Mouse (Mus musculus) hindbrain, embryonic 10.5 days (tissue): ENCODE measurements around the gene Traf3ip3. TPM values are rescaled to one million over a fixed set of nuclear protein-coding genes. Genes with fewer than 3 reads are reported as not detected.

Source experiments
- DNase-seq: peaks from one replicate; pipeline ENCODE4 v3.0.0-alpha.2; 2017; ENCODE audit warnings: low spot score
- H3K27ac ChIP-seq: fragments of 300-500 bp; sonication (generic); 2 replicates; pipeline ENCODE4 v1.5.1; 2016; ENCODE audit warnings: mild to moderate bottlenecking, moderate library complexity
- H3K27me3 ChIP-seq: fragments of 300-500 bp; sonication (generic); 2 replicates; pipeline ENCODE4 v1.6.1; 2016; ENCODE audit warnings: mild to moderate bottlenecking; ENCODE audit not compliant: poor library complexity, insufficient read depth, severe bottlenecking
- H3K36me3 ChIP-seq: fragments of 300-500 bp; sonication (generic); 2 replicates; pipeline ENCODE4 v1.6.1; 2016; ENCODE audit warnings: mild to moderate bottlenecking, moderate library complexity
- H3K4me1 ChIP-seq: fragments of 300-500 bp; sonication (generic); replicated peaks from 2 replicates; pipeline ENCODE4 v1.6.1; 2016; ENCODE audit warnings: mild to moderate bottlenecking
- H3K4me3 ChIP-seq: fragments of 300-500 bp; sonication (generic); 2 replicates; pipeline ENCODE4 v1.5.1; 2016; ENCODE audit warnings: mild to moderate bottlenecking, moderate library complexity
- H3K9me3 ChIP-seq: fragments of 300-500 bp; sonication (generic); 2 replicates; pipeline ENCODE4 v1.6.1; 2016; ENCODE audit warnings: mild to moderate bottlenecking, moderate library complexity
- WGBS: fragments of 180-500 bp; shearing (Covaris S2); methylation state at CpG from one replicate; pipeline ENCODE4 v1.1.7; 2016; 5-methylcytosine and 5-hydroxymethylcytosine counted together
- polyA plus RNA-seq: library from polyadenylated mRNA; unstranded; fragments of >200 nt; fragmentation: Nextera tagmentation; extraction: Ambion mirVana; gene quantifications from 2 replicates; pipeline ENCODE4 v1.2.1, GENCODE M21; 2016

Gene Traf3ip3
- polyA plus RNA-seq, 1 experiment from 2014 or later: 1.8 TPM

DNA sequence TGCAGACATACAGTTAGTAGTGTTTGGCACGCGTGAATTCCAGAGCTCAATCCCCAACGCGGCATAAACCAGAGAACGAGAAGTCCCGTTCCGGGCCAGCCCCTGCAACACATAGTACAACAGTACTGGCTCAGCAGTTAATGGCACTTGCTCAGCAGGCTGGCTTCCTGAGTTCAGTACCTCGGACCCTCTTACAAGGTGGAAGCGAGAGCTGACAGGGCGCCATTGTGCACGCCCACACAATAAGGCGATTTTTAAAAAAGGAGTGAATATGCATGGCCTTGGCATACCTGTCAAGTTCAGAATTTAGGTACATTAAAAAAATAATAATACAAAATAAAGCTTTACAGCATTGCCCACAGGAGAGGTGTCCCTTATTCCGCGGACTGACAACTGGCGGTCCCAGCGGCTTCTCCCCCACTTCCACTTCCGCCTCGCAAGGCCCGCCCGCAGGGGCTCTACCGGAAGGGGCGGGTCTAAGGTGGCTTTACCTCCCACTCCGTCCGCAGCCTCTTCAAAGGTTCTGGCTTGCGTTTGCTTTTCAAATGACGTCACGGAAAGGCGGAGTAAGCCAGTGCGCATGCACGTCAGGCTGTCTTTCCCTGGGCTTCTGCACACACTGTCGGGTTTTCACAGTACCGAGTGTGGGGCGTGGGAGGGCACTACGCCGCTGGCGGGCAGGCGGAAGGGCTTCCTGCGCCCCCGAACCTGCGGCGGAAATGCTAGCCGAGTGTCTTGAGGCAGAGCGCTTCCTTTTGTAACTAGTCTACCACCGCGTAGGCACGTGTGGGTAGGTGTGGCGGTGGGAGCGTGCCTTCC lies 28.3 kb downstream of the Traf3ip3 start:
- H3K4me3 ChIP-seq: peak overlapping the region; percentile 87
- no peaks in the 10 kb centered on the region for H3K36me3 ChIP-seq
- WGBS: 2% methylated on average over 48 of the region's 48 CpGs
- DNase-seq: peak; percentile 98
- H3K9me3 ChIP-seq: no peaks in the 10 kb centered on the region
- no peaks in the 10 kb centered on the region for H3K27me3 ChIP-seq
- peaks cover 29% of the 10 kb centered on the region for H3K4me1 ChIP-seq
- peak overlapping the region; percentile 92 for H3K27ac ChIP-seq

GRCm38 (mm10) chr1:193169856-193170255 lies 31.6 kb downstream of the Traf3ip3 start:
- Histone ChIP-seq H3K36me3 (no peaks in the 10 kb centered on the region), H3K27me3 (no peaks in the 10 kb centered on the region), H3K4me3 (no peak overlapping the region), H3K4me1 (peaks cover 26% of the 10 kb centered on the region), H3K27ac (no peak overlapping the region), H3K9me3 (no peaks in the 10 kb centered on the region)
- WGBS: 86% methylated on average over 2 of the region's 2 CpGs
- no peak for DNase-seq

DNA sequence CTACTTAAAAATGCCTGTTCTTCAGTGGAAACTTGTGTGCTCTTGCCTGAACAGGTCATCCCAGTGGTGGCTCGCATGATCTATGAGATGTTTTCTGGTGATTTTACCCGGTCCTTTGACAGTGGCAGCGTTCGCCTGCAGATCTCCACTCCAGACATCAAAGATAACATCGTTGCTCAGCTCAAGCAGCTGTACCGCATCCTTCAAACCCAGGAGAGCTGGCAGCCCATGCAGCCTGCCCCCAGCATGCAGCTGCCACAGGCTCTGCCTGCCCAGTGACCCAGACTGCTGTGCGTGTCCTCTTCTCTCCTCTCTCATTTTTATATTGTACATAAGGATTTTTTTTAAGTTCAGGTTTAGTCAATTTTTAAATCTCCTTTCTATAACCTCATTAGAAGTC lies 32.3 kb downstream of the Traf3ip3 start:
- no peak for DNase-seq
- Histone ChIP-seq H3K4me3 (no peak overlapping the region), H3K27me3 (no peaks in the 10 kb centered on the region), H3K4me1 (peaks cover 23% of the 10 kb centered on the region), H3K9me3 (no peaks in the 10 kb centered on the region), H3K27ac (no peak overlapping the region), H3K36me3 (no peaks in the 10 kb centered on the region)
- 88% methylated on average over 7 of the region's 7 CpGs for WGBS

GRCm38 (mm10) chr1:193167746-193168145 lies 33.8 kb downstream of the Traf3ip3 start, which contains the start of gene A130010J15Rik:
Gene A130010J15Rik, plus strand, starts transcription at chr1:193168046.
- 91% methylated on average over 3 of the region's 3 CpGs for WGBS
- H3K4me3 ChIP-seq: no peak within 1 kb of the TSS
- peaks cover 13% of the 10 kb centered on the region for H3K4me1 ChIP-seq

GRCm38 (mm10) chr1:193160317-193161032 lies 41.0 kb downstream of the Traf3ip3 start:
- Histone ChIP-seq H3K27ac (peak overlapping the region; percentile 62), H3K27me3 (peaks cover 9% of the 10 kb centered on the region), H3K4me1 (peaks cover 15% of the 10 kb centered on the region), H3K9me3 (no peaks in the 10 kb centered on the region), H3K4me3 (peak overlapping the region; percentile 42), H3K36me3 (no peaks in the 10 kb centered on the region)
- WGBS: 15% methylated on average over 18 of the region's 18 CpGs
- DNase-seq: peak; percentile 68

More at GRCm38 (mm10) chr1:193167746-193168145, 33.8 kb downstream of the Traf3ip3 start, which contains the start of gene A130010J15Rik:
- H3K27ac ChIP-seq: no peak within 1 kb of the TSS
- H3K9me3 ChIP-seq: no peaks in the 10 kb centered on the region
- no peaks in the 10 kb centered on the region for H3K36me3 ChIP-seq
- DNase-seq: no peak
- H3K27me3 ChIP-seq: no peaks in the 10 kb centered on the region

DNA sequence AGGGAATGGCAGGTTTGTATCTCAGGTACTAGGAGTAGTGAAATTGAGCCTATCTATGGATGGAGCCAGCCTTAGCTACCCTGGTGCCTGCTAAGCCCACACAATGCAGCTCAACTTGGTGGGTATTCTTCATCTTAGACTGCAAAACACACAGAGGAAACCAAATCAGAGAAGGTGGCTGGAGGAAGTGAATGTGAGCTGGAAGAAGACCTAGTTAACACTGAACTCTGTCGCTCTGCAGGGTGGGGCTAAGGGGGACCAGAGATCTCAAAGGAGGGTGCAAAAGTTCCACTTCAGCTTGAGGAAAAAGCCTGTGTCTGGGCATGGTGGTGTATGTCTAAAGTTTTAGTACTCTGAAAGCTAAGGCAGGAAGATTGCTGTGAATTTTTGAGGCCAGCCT lies 41.9 kb downstream of the Traf3ip3 start:
- Histone ChIP-seq H3K27me3 (peaks cover 18% of the 10 kb centered on the region), H3K4me3 (no peak overlapping the region), H3K9me3 (no peaks in the 10 kb centered on the region), H3K4me1 (peaks cover 15% of the 10 kb centered on the region), H3K27ac (no peak overlapping the region), H3K36me3 (no peaks in the 10 kb centered on the region)
- no peak for DNase-seq
- WGBS: 48% methylated on average over 1 of the region's 1 CpGs

DNA sequence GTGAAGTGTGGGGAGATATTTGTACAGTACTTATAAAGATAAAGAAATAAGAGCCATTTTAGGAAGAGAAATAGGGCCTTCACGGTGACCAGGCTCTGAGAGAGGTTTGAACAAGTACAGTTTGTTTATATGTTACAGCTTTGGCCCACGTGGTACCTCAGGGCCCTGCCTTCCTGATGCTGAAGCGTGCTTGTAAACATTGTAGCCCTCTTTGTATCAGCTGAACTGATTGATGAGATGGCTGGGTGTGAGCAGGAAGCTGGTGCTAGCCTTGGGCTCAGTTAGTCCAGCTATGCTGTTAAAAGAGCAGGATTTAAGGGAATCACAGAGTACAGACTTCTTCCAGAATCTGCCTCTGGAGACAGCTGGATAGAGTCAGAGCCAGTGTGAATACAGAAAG lies 42.3 kb downstream of the Traf3ip3 start:
- Histone ChIP-seq H3K9me3 (no peaks in the 10 kb centered on the region), H3K36me3 (no peaks in the 10 kb centered on the region), H3K27ac (no peak overlapping the region), H3K4me1 (peaks cover 15% of the 10 kb centered on the region), H3K27me3 (peaks cover 22% of the 10 kb centered on the region), H3K4me3 (no peak overlapping the region)
- DNase-seq: no peak
- WGBS: 61% methylated on average over 3 of the region's 3 CpGs

GRCm38 (mm10) chr1:193157111-193157492 lies 44.4 kb downstream of the Traf3ip3 start:
- no peaks in the 10 kb centered on the region for H3K36me3 ChIP-seq
- 70% methylated on average over 8 of the region's 8 CpGs for WGBS
- no peaks in the 10 kb centered on the region for H3K9me3 ChIP-seq
- DNase-seq: no peak
- no peak overlapping the region for H3K4me3 ChIP-seq
- peaks cover 27% of the 10 kb centered on the region for H3K4me1 ChIP-seq
- peaks cover 43% of the 10 kb centered on the region for H3K27me3 ChIP-seq
- H3K27ac ChIP-seq: no peak overlapping the region

- H3K4me1 ChIP-seq: peaks cover 27% of the 10 kb centered on the region
- DNase-seq: no peak
- no peaks in the 10 kb centered on the region for H3K36me3 ChIP-seq
- H3K9me3 ChIP-seq: no peaks in the 10 kb centered on the region
- H3K4me3 ChIP-seq: no peak overlapping the region
- WGBS: 81% methylated on average over 15 of the region's 15 CpGs
- H3K27me3 ChIP-seq: peaks cover 49% of the 10 kb centered on the region
- H3K27ac ChIP-seq: no peak overlapping the region
Observed at GRCm38 (mm10) chr1:193156316-193157110, 45.0 kb downstream of the Traf3ip3 start.

DNA sequence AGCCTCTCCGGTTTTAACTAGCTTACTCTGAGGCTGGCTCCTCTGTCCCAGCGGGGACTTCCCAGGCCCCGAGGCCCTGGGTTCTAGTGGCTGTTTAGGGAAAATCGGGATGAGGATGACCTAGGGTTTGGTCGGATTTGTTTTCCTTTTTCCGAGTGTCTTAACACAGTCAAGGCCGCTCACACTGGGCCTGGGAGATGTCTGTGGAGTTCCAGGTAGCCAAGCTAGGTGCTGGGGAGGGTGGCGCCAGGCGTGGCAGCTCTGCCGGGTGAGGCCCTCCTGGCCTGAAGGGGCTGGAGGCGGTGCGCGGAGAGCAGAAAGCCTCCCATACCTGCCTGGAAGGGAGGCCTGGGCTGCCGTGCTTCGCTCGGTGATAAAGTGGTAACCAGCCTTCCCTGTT lies 47.9 kb downstream of the Traf3ip3 start:
- H3K4me1 ChIP-seq: peaks cover 18% of the 10 kb centered on the region
- DNase-seq: no peak
- H3K9me3 ChIP-seq: no peaks in the 10 kb centered on the region
- peak overlapping the region; percentile 50 for H3K4me3 ChIP-seq
- peaks cover 66% of the 10 kb centered on the region for H3K27me3 ChIP-seq
- peak overlapping the region; percentile 5; the same call in 1 of the 2 replicates for H3K27ac ChIP-seq
- 26% methylated on average over 16 of the region's 16 CpGs for WGBS
- H3K36me3 ChIP-seq: no peaks in the 10 kb centered on the region

- WGBS: under 1% methylated on average over 30 of the region's 30 CpGs
- H3K27ac ChIP-seq: peak within 1 kb of the TSS; percentile 5; the same call in 1 of the 2 replicates
- H3K27me3 ChIP-seq: peaks cover 64% of the 10 kb centered on the region
- H3K4me3 ChIP-seq: peak within 1 kb of the TSS; percentile 50
- H3K9me3 ChIP-seq: no peaks in the 10 kb centered on the region
- peak; percentile 46 for DNase-seq
- H3K36me3 ChIP-seq: no peaks in the 10 kb centered on the region
- peaks cover 25% of the 10 kb centered on the region for H3K4me1 ChIP-seq
Observed at GRCm38 (mm10) chr1:193152872-193153271, 48.6 kb downstream of the Traf3ip3 start, which contains the start of gene Irf6. Gene Irf6, plus strand, starts transcription at chr1:193153111.

DNA sequence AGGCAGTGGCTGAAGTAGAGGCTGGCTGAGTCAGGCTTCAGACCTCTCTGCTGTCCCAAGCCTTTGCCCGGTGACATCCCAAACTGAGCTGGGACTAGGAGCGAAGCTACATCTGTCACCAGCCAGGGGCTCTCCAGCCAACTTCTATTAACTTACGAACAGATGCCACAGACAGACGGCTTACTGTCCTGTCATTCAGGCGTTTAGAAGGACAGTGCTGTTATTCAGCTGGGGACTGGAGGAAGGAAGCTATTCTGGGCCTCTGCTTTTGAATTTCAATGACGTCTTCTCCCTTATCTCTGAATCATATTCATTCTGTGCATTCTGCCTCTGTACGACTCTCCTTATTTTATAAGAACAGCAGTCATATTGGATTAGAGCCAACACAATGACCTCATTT lies 50.4 kb downstream of the Traf3ip3 start:
- Histone ChIP-seq H3K9me3 (no peaks in the 10 kb centered on the region), H3K27me3 (peaks cover 64% of the 10 kb centered on the region), H3K27ac (no peak overlapping the region), H3K4me3 (no peak overlapping the region), H3K36me3 (no peaks in the 10 kb centered on the region), H3K4me1 (peaks cover 27% of the 10 kb centered on the region)
- WGBS: 53% methylated on average over 7 of the region's 7 CpGs
- no peak for DNase-seq
